Mouse (Mus musculus) midbrain, postnatal 0 days (tissue): ENCODE measurements around the gene Pabpc6. TPM values are rescaled to one million over a fixed set of nuclear protein-coding genes. Genes with fewer than 3 reads are reported as not detected.

Experiments
- ATAC-seq: fragments of 200-750 bp; cut with Nextera tagmentation; 2 replicates; pipeline ENCODE4 v1.8.0; 2017; ENCODE audit warnings: moderate number of reproducible peaks, mild to moderate bottlenecking, moderate TSS enrichment, moderate library complexity; ENCODE audit not compliant: low FRiP score
- DNase-seq: peaks from one replicate; pipeline ENCODE4 v3.0.0-alpha.2; 2015; ENCODE audit warnings: low spot score
- H3K27ac ChIP-seq: fragments of 300-500 bp; sonication (generic); 2 replicates; pipeline ENCODE4 v1.5.1; 2014; ENCODE audit warnings: low read depth, mild to moderate bottlenecking, low read length, mixed read lengths
- H3K27me3 ChIP-seq: fragments of 300-500 bp; sonication (generic); 2 replicates; pipeline ENCODE4 v1.6.1; 2014; ENCODE audit warnings: low read length, control low read depth, mixed read lengths; ENCODE audit not compliant: insufficient read depth
- H3K36me3 ChIP-seq: fragments of 300-500 bp; sonication (generic); 2 replicates; pipeline ENCODE4 v1.6.1; 2014; ENCODE audit warnings: low read length, control low read depth, mixed read lengths; ENCODE audit not compliant: insufficient read depth
- H3K4me1 ChIP-seq: fragments of 300-500 bp; sonication (generic); 2 replicates; pipeline ENCODE4 v1.6.1; 2014; ENCODE audit warnings: mild to moderate bottlenecking, control low read depth, antibody characterized with exemption, low read length, mixed read lengths; ENCODE audit not compliant: insufficient read depth
- H3K4me2 ChIP-seq: fragments of 300-500 bp; sonication (generic); 2 replicates; pipeline ENCODE4 v1.6.1; 2014; ENCODE audit warnings: low read depth, mild to moderate bottlenecking, low read length, mixed read lengths; ENCODE audit not compliant: poor library complexity, severe bottlenecking
- H3K4me3 ChIP-seq: fragments of 300-500 bp; sonication (generic); 2 replicates; pipeline ENCODE4 v1.5.1; 2014; ENCODE audit warnings: low read depth, mild to moderate bottlenecking, low read length, moderate library complexity
- H3K9ac ChIP-seq: fragments of 300-500 bp; sonication (generic); replicated peaks from 2 replicates; pipeline ENCODE4 v1.6.1; 2014; ENCODE audit warnings: mild to moderate bottlenecking, low read length, moderate library complexity, mixed read lengths; ENCODE audit not compliant: poor library complexity, severe bottlenecking
- H3K9me3 ChIP-seq: fragments of 300-500 bp; sonication (generic); 2 replicates; pipeline ENCODE4 v1.6.1; 2016; ENCODE audit warnings: low read length, control low read depth
- CTCF ChIP-seq: IDR thresholded peaks from 2 replicates; pipeline ENCODE4 v1.5.1; 2016; ENCODE audit warnings: antibody characterized with exemption, mild to moderate bottlenecking
- WGBS: fragments of 180-500 bp; shearing (Covaris S2); extraction: QIAGEN DNeasy Blood & Tissue Kit; methylation state at CpG from one replicate; pipeline ENCODE4 v1.1.7; 2014; 5-methylcytosine and 5-hydroxymethylcytosine counted together
- polyA plus RNA-seq: library from polyadenylated mRNA; unstranded; fragments of >200 nt; fragmentation: Nextera tagmentation; extraction: Ambion mirVana; gene quantifications from 2 replicates; pipeline ENCODE4 v1.2.1, GENCODE M21; 2015
- total RNA-seq: library from RNA; depleted of rRNA; stranded (reverse); fragments of >200 nt; gene quantifications from 2 replicates; pipeline ENCODE4 v1.2.3, GENCODE M21; 2014

Pabpc6 gene
- total and polyA plus RNA-seq, 2 experiments from 2014 or later, result not detected

- Histone ChIP-seq H3K9ac (no peak overlapping the region), H3K4me3 (no peak overlapping the region), H3K27me3 (no peaks in the 10 kb centered on the region), H3K27ac (no peak overlapping the region), H3K4me2 (no peak overlapping the region), H3K9me3 (no peaks in the 10 kb centered on the region), H3K4me1 (no peaks in the 10 kb centered on the region), H3K36me3 (no peaks in the 10 kb centered on the region)
- DNase-seq (no peak), ATAC-seq (no peak)
- 82% methylated on average over 4 of the region's 4 CpGs for WGBS
- no peak for TF ChIP-seq CTCF
Observed at GRCm38 (mm10) chr17:9683539-9684155, 14.1 kb upstream of the Pabpc6 start.

DNA sequence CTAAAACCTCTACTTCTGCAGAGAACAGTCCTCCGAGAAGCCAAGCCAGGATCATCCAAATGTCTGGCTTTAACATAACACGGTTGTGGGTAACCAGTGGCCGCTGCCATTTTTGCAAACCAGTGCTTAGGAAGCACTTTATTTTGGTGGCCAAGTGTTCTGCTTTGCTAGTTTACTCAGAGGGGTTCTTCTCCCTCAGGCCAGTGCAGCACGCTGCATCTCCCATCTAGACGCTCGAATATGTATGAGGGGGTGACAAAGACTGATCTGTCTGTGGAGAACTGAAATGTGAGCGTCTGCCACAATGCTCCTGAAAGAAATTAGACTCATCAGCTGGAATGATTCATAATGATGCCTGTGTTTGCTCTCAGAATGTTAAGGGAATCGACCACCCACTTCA lies 11.2 kb upstream of the Pabpc6 start:
- Histone ChIP-seq H3K36me3 (no peaks in the 10 kb centered on the region), H3K4me3 (no peak overlapping the region), H3K4me2 (no peak overlapping the region), H3K27me3 (no peaks in the 10 kb centered on the region), H3K9ac (no peak overlapping the region), H3K27ac (0 out of 2 replicates have a peak overlapping the region, but pooled peaks have one; percentile 27), H3K9me3 (no peaks in the 10 kb centered on the region), H3K4me1 (no peaks in the 10 kb centered on the region)
- 40% methylated on average over 8 of the region's 8 CpGs for WGBS
- no peak for TF ChIP-seq CTCF
- DNase-seq, result peak; percentile 51
- no peak for ATAC-seq

DNA sequence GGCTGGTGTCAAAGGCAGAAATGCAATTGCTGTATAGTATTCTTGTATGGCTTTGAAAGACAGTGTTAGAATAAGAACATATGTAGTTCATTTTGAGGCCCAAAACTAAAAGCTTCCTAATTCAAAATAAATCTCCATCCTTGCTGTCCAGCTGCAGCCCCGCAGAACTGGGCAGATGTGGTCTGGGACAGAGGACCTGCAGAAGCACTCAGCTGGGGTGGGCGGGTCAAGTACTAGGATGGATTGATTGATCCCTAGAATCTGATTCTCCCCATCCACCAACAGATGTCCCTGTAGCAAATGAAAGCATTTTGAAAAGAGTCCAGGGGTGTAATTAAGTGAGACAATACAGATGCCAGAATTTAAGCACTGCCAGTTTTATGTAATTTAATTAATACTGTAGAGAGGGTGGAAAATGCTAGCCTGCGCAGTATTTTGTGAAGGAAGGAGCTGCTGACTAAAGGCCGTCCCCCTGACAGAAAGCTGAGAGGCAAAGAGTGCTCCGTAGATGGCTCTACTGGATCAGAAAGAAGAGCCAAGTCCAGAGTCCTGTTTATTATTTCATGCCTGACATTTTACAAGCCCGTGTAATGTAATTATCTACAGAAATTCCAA lies 5.8 kb upstream of the Pabpc6 start:
- DNase-seq (peak; percentile 43), ATAC-seq (no peak)
- no peaks in the 10 kb centered on the region for H3K9me3 ChIP-seq
- no peak overlapping the region for H3K9ac ChIP-seq
- no peak overlapping the region for H3K27ac ChIP-seq
- WGBS, result 65% methylated on average over 6 of the region's 6 CpGs
- no peaks in the 10 kb centered on the region for H3K4me1 ChIP-seq
- no peaks in the 10 kb centered on the region for H3K27me3 ChIP-seq
- no peak overlapping the region for H3K4me2 ChIP-seq
- H3K4me3 ChIP-seq, result no peak overlapping the region
- no peaks in the 10 kb centered on the region for H3K36me3 ChIP-seq
- peak; percentile 16; the same call in 1 of the 2 replicates for TF ChIP-seq CTCF

DNA sequence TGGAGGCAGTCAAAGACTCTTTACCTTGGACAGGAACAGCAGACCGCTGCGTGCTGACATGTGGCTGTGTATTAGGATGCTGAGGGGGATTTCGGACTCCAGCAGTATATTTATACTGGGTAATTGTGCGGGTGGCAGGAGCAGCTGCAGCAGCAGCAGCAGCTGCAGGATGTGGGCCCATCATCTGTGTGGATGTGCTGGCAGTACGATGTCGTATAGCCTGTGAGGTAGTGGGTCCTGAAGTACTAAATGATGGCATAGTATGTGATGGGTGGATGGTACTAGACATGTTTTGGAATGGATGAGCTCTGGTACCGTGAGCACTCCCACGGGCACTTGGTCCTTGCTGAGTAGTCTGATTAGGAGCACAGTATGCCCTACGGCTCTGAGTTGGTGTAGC lies 1.6 kb downstream of the Pabpc6 start:
- no peaks in the 10 kb centered on the region for H3K27me3 ChIP-seq
- no peak overlapping the region for H3K4me3 ChIP-seq
- no peaks in the 10 kb centered on the region for H3K36me3 ChIP-seq
- no peaks in the 10 kb centered on the region for H3K4me1 ChIP-seq
- no peak overlapping the region for H3K4me2 ChIP-seq
- no peaks in the 10 kb centered on the region for H3K9me3 ChIP-seq
- no peak for DNase-seq
- no peak for TF ChIP-seq CTCF
- H3K27ac ChIP-seq, result no peak overlapping the region
- 94% methylated on average over 9 of the region's 9 CpGs for WGBS
- no peak for ATAC-seq
- H3K9ac ChIP-seq, result no peak overlapping the region

DNA sequence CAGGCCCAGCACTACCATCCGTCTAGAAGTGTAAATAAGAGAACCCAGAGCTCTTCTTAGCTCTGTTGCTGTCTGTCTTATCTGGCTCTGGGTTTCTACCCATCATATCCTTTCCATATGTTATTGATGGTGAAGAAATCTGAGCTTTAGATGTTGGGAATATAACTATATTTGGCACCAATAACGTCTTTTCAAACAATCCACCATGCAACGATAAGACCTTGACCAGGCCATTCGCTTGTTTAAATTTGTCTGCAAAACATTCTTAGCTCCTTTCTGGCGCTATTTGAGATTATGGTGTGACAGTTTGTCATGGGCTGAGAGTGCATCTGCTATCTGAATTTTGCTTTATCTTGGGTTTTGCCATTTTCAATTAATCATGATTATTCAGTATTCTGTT lies 10.9 kb downstream of the Pabpc6 start:
- Histone ChIP-seq H3K4me2 (no peak overlapping the region), H3K27ac (no peak overlapping the region), H3K4me1 (no peaks in the 10 kb centered on the region), H3K27me3 (no peaks in the 10 kb centered on the region), H3K9ac (no peak overlapping the region), H3K9me3 (no peaks in the 10 kb centered on the region), H3K36me3 (no peaks in the 10 kb centered on the region), H3K4me3 (no peak overlapping the region)
- no peak for TF ChIP-seq CTCF
- DNase-seq, result no peak
- ATAC-seq, result no peak
- WGBS, result 91% methylated on average over 5 of the region's 5 CpGs

GRCm38 (mm10) chr17:9654155-9654554 lies 15.4 kb downstream of the Pabpc6 start:
- peak; percentile 8 for DNase-seq
- Histone ChIP-seq H3K9ac (no peak overlapping the region), H3K4me3 (no peak overlapping the region), H3K4me2 (no peak overlapping the region), H3K4me1 (no peaks in the 10 kb centered on the region), H3K27me3 (no peaks in the 10 kb centered on the region), H3K9me3 (no peaks in the 10 kb centered on the region), H3K36me3 (no peaks in the 10 kb centered on the region), H3K27ac (no peak overlapping the region)
- WGBS, result 83% methylated on average over 3 of the region's 3 CpGs
- no peak for ATAC-seq
- TF ChIP-seq CTCF, result no peak
